Mouse (Mus musculus): Measurements from ENCODE around the gene Kcnj11.

- no peak for TF ChIP-seq CTCF (IDR thresholded peaks at IDR 0.05; ENCODE audit: extremely low read depth, insufficient read length, insufficient replicate concordance, low read depth, low read length)
- no peak for TF ChIP-seq POLR2A (IDR thresholded peaks at IDR 0.05; ENCODE audit: low read depth, low read length)
These were observed 54.7 kb downstream of the Kcnj11 start for GRCm38 (mm10) chr7:46045882-46046281.

Measured in small intestine, adult 2 months (tissue).